Mouse (Mus musculus) forebrain, embryonic 13.5 days (tissue): Measurements from ENCODE around the gene Rgs12. TPM values are rescaled to one million over a fixed set of nuclear protein-coding genes. Genes with fewer than 3 reads are reported as not detected.
A peak's percentile ranks its signal among the peaks of the same experiment; 100 is the strongest.

Experiments used
- ATAC-seq: fragments of 200-750 bp; cut with Nextera tagmentation; 2 replicates; pipeline ENCODE4 v1.8.0; 2017
- H3K27ac ChIP-seq: fragments of 300-500 bp; sonication (generic); 2 replicates; pipeline ENCODE4 v1.5.1; 2015; ENCODE audit warnings: inconsistent platforms, mild to moderate bottlenecking, moderate library complexity
- H3K27me3 ChIP-seq: fragments of 300-500 bp; sonication (generic); 2 replicates; pipeline ENCODE4 v1.6.1; 2015; ENCODE audit warnings: mild to moderate bottlenecking, inconsistent platforms
- H3K36me3 ChIP-seq: fragments of 300-500 bp; sonication (generic); 2 replicates; pipeline ENCODE4 v1.6.1; 2015; ENCODE audit warnings: mild to moderate bottlenecking, inconsistent platforms; ENCODE audit not compliant: poor library complexity, severe bottlenecking
- H3K4me1 ChIP-seq: fragments of 300-500 bp; sonication (generic); 2 replicates; pipeline ENCODE4 v1.6.1; 2015; ENCODE audit warnings: inconsistent platforms
- H3K4me2 ChIP-seq: fragments of 300-500 bp; sonication (generic); 2 replicates; pipeline ENCODE4 v1.6.1; 2015; ENCODE audit warnings: inconsistent platforms, mild to moderate bottlenecking, moderate library complexity
- H3K4me3 ChIP-seq: fragments of 300-500 bp; sonication (generic); 2 replicates; pipeline ENCODE4 v1.5.1; 2015; ENCODE audit warnings: mild to moderate bottlenecking, inconsistent platforms
- H3K9ac ChIP-seq: fragments of 300-500 bp; sonication (generic); 2 replicates; pipeline ENCODE4 v1.6.1; 2015; ENCODE audit warnings: mild to moderate bottlenecking, inconsistent platforms
- H3K9me3 ChIP-seq: fragments of 300-500 bp; sonication (generic); replicated peaks from 2 replicates; pipeline ENCODE4 v1.6.1; 2016; ENCODE audit warnings: inconsistent platforms
- WGBS: fragments of 180-500 bp; shearing (Covaris S2); methylation state at CpG from one replicate; pipeline ENCODE4 v1.1.7; 2015; 5-methylcytosine and 5-hydroxymethylcytosine counted together
- polyA plus RNA-seq: library from polyadenylated mRNA; unstranded; fragments of >200 nt; fragmentation: Nextera tagmentation; extraction: Ambion mirVana; gene quantifications from 2 replicates; pipeline ENCODE4 v1.2.1, GENCODE M21; 2015

The Rgs12 gene
- polyA plus RNA-seq, 1 experiment from 2014 or later = 64.7 TPM

DNA sequence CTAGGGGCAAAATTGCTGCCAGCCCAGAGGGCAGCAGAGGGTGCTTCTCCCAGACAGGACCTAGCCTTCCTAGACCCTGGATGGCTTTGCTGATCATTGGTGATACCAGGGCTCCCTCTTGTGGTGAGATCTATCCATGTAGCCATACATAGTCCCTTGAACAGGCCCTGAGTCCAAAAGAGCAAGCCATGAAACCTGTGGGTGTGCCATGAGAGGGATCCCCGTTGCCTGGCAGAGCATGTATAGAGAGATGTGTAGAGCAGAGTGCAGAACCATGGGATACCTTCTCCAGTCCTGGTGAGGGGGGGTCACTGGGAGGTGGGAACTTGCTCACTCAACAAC is 93.8 kb downstream of the Rgs12 start:
- H3K27me3 ChIP-seq = no peaks in the 10 kb centered on the region
- H3K27ac ChIP-seq = no peak overlapping the region
- H3K4me2 ChIP-seq = no peak overlapping the region
- no peaks in the 10 kb centered on the region for H3K9me3 ChIP-seq
- H3K4me1 ChIP-seq = no peaks in the 10 kb centered on the region
- no peaks in the 10 kb centered on the region for H3K36me3 ChIP-seq
- ATAC-seq = peak; percentile 86
- H3K9ac ChIP-seq = no peak overlapping the region
- H3K4me3 ChIP-seq = no peak overlapping the region
- WGBS = 27% methylated on average over 1 of the region's 1 CpGs

DNA sequence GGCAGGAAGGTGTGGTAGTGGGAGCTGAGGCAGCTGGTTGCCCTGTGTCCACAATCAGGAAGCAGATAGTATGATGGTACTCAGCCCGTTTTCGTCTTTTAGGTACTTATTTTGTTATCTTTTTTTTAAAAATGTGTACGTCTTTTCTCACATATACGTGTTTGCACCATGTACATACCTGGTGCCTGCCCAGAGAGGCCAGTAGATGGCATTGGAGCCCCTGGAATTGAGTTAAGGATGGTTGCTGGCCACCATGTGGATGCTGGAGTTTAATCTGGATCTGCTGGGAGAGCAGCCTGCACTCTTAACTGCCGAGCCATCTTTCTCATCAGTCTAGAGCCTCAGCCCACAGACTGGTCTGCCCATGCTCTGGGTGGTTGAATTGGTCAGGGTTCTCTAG is 101.3 kb downstream of the Rgs12 start:
- Histone ChIP-seq H3K4me1 (peaks cover 5% of the 10 kb centered on the region; the same call in 1 of the 2 replicates), H3K9ac (no peak overlapping the region), H3K4me2 (no peak overlapping the region), H3K27ac (no peak overlapping the region), H3K36me3 (no peaks in the 10 kb centered on the region), H3K4me3 (no peak overlapping the region), H3K27me3 (peaks cover 1% of the 10 kb centered on the region), H3K9me3 (no peaks in the 10 kb centered on the region)
- 79% methylated on average over 5 of the region's 5 CpGs for WGBS
- ATAC-seq = no peak

GRCm38 (mm10) chr5:35054628-35055027 is 105.4 kb downstream of the Rgs12 start:
- Histone ChIP-seq H3K4me2 (no peak overlapping the region), H3K27ac (no peak overlapping the region), H3K9ac (no peak overlapping the region), H3K9me3 (no peaks in the 10 kb centered on the region), H3K36me3 (no peaks in the 10 kb centered on the region), H3K4me1 (peaks cover 27% of the 10 kb centered on the region), H3K27me3 (peaks cover 38% of the 10 kb centered on the region), H3K4me3 (no peak overlapping the region)
- WGBS = 91% methylated on average over 3 of the region's 3 CpGs
- no peak for ATAC-seq

DNA sequence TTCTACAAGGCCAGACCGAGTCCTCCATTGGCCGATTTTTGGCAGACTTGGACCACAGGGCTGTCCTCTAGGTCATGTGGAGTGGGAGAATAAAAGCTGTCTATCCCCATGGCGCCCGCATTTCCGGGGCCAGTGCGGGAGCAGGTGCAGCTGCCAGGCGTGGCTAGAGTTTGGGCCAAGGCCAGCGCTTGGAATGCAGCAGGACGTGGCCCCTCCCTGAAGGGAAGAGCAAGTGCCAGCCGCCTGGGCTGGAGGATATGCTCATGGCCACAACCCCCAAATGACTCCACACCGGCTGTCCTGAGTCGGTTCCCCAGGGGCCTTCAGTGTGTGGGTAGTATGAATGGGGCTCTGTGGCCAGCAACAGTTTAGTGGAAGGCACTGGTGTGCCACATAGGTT is 105.8 kb downstream of the Rgs12 start:
- Histone ChIP-seq H3K4me2 (no peak overlapping the region), H3K36me3 (no peaks in the 10 kb centered on the region), H3K4me1 (peaks cover 27% of the 10 kb centered on the region), H3K9ac (no peak overlapping the region), H3K27ac (no peak overlapping the region), H3K4me3 (no peak overlapping the region), H3K9me3 (no peaks in the 10 kb centered on the region), H3K27me3 (peaks cover 42% of the 10 kb centered on the region)
- 77% methylated on average over 12 of the region's 12 CpGs for WGBS
- no peak for ATAC-seq

DNA sequence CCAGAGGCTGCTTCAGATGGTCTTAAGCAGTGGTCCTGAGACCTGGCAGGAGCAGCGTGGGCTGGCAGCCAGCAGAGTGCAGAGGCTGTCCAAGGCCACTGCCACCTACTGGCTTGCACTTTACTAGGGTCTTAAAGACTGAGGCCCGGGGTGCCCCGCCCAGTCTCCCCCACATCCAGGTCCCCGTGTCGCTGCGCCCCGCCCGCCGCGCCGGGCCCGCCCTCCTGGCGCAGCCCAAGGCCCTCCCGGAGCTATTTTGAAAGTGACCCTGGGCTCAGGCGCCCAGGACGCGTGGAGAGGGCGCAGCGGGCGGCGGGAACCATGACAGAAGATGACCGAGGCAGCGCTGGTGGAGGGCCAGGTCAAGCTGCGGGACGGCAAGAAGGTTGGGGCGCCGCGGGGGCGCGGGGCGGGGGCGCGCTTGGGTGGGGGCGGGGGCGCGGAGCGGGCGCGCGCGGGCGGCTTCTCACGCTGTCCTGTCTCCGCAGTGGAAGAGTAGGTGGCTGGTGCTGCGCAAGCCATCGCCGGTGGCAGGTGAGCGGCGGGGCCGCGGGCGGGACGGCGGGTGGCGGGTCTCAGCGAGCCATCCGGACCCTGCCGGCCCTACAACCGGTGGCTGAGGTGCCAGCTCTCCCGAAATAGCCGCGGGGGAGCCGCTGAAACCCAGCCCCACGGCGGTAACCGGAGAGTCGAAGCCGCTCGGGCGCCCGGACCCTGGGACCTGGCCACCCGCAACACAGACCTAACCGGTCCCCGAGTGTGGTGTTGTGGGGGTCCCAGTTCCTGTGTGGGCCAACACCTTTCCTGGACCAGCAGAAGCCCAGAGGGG is 107.6 kb downstream of the Rgs12 start, which contains the start of gene Dok7:
TSS of gene Dok7 (plus strand) at position 163 of the 829 bp plus-strand sequence.
- Histone ChIP-seq H3K27ac (no peak within 1 kb of the TSS), H3K9me3 (no peaks in the 10 kb centered on the region), H3K4me1 (peaks cover 27% of the 10 kb centered on the region), H3K27me3 (peaks cover 42% of the 10 kb centered on the region), H3K4me3 (peak within 1 kb of the TSS; percentile 55), H3K9ac (peak within 1 kb of the TSS; percentile 77), H3K4me2 (peak within 1 kb of the TSS; percentile 95), H3K36me3 (no peaks in the 10 kb centered on the region)
- under 1% methylated on average over 49 of the region's 74 CpGs for WGBS
- peak; percentile 76 for ATAC-seq

- Histone ChIP-seq H3K27me3 (peaks cover 42% of the 10 kb centered on the region), H3K27ac (no peak overlapping the region), H3K9me3 (no peaks in the 10 kb centered on the region), H3K36me3 (no peaks in the 10 kb centered on the region), H3K9ac (peak overlapping the region; percentile 77), H3K4me1 (peaks cover 27% of the 10 kb centered on the region), H3K4me2 (peak overlapping the region; percentile 95), H3K4me3 (peak overlapping the region; percentile 55)
- no peak; the same call in 1 of the 2 replicates for ATAC-seq
- 15% methylated on average over 4 of the region's 4 CpGs for WGBS
Observed at GRCm38 (mm10) chr5:35057582-35057981, 108.3 kb downstream of the Rgs12 start.

DNA sequence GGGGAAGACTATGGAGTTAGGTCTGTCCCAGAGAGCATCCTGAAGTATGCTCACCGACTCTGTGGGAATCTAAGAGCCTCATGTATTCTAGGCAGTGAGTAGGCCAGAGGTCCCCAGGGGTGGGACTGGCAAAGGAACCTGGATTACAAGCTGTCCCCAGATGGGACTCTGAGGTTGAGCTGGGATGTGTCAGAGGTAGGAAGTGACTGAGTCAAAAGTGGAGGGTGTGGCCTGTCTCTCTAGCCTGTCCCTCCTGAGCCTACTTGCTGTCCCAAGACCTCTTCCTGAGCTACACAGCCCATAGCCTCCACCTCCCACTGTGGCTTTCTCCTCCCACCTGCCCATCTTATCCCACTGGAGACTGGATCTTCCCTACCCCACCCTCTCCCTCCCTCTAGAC is 109.0 kb downstream of the Rgs12 start:
- H3K9me3 ChIP-seq = no peaks in the 10 kb centered on the region
- H3K4me1 ChIP-seq = peaks cover 27% of the 10 kb centered on the region
- WGBS = 48% methylated on average over 1 of the region's 1 CpGs
- H3K27ac ChIP-seq = no peak overlapping the region
- H3K9ac ChIP-seq = no peak overlapping the region
- H3K4me3 ChIP-seq = no peak overlapping the region
- no peaks in the 10 kb centered on the region for H3K36me3 ChIP-seq
- H3K4me2 ChIP-seq = peak overlapping the region; percentile 95
- no peak for ATAC-seq
- peaks cover 42% of the 10 kb centered on the region for H3K27me3 ChIP-seq

DNA sequence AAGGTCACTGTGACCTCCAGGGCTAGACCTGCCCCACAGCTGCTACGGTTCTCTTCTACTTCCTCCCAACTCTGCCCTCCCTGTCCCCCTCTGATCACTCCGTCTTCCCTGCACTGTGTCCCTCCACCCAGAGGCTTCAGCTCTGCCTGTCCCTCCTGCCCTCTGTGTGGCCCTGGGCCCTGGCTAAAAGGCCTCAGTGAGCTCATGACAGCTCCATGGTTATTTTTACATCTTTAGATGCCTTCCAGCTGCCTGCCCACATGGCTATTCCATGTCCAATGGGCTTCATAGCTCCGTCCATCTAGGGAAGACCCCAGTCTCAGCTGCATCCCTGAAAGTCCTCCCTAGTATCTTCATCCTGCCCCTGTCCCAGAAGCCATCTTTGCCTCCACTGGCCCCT is 110.9 kb downstream of the Rgs12 start:
- Histone ChIP-seq H3K36me3 (no peaks in the 10 kb centered on the region), H3K4me2 (no peak overlapping the region), H3K27ac (no peak overlapping the region), H3K4me1 (peaks cover 24% of the 10 kb centered on the region), H3K27me3 (peaks cover 42% of the 10 kb centered on the region), H3K9me3 (no peaks in the 10 kb centered on the region), H3K4me3 (no peak overlapping the region), H3K9ac (no peak overlapping the region)
- WGBS = 81% methylated on average over 3 of the region's 3 CpGs
- no peak for ATAC-seq

GRCm38 (mm10) chr5:35069841-35070240 is 120.6 kb downstream of the Rgs12 start:
- Histone ChIP-seq H3K4me2 (no peak overlapping the region), H3K27ac (no peak overlapping the region), H3K4me1 (peaks cover 9% of the 10 kb centered on the region), H3K27me3 (no peaks in the 10 kb centered on the region), H3K4me3 (no peak overlapping the region), H3K36me3 (no peaks in the 10 kb centered on the region), H3K9ac (no peak overlapping the region), H3K9me3 (no peaks in the 10 kb centered on the region)
- 91% methylated on average over 2 of the region's 2 CpGs for WGBS
- ATAC-seq = no peak

- Histone ChIP-seq H3K4me1 (peaks cover 9% of the 10 kb centered on the region), H3K9me3 (no peaks in the 10 kb centered on the region), H3K36me3 (no peaks in the 10 kb centered on the region), H3K27me3 (no peaks in the 10 kb centered on the region), H3K4me3 (no peak overlapping the region), H3K9ac (no peak overlapping the region), H3K27ac (no peak overlapping the region), H3K4me2 (no peak overlapping the region)
- WGBS = 85% methylated on average over 8 of the region's 8 CpGs
- ATAC-seq = no peak
Observed at GRCm38 (mm10) chr5:35070314-35070713, 121.1 kb downstream of the Rgs12 start.

- Histone ChIP-seq H3K9me3 (no peaks in the 10 kb centered on the region), H3K27ac (peak overlapping the region; percentile 25; the same call in 1 of the 2 replicates), H3K36me3 (no peaks in the 10 kb centered on the region), H3K4me1 (peaks cover 9% of the 10 kb centered on the region), H3K9ac (peak overlapping the region; percentile 30; the same call in 1 of the 2 replicates), H3K27me3 (no peaks in the 10 kb centered on the region), H3K4me2 (no peak overlapping the region), H3K4me3 (no peak overlapping the region)
- WGBS = 53% methylated on average over 7 of the region's 7 CpGs
- ATAC-seq = peak; percentile 74; the same call in 1 of the 2 replicates
Observed at GRCm38 (mm10) chr5:35070953-35071352, 121.7 kb downstream of the Rgs12 start.

DNA sequence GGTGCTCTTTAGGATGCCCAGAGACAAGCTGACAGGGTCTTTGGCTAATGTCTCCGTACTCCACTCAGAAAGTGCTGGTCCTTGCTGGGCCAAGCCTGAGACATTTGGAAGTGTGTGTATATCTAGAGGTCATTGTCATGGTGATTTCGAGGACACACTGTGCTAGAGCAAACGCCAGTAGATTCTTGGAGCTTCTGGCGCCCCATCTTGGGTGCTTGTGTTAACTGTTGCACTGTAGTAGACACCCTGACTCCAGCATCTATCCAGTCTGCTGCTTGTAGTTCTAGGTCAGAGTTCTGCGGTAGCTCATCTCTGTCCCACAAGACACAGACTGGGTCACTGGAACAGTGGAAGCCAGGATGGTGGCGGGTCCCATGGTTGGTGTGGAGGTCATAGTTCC is 122.6 kb downstream of the Rgs12 start:
- no peak for ATAC-seq
- peaks cover 9% of the 10 kb centered on the region for H3K4me1 ChIP-seq

More for the DNA sequence above, 122.6 kb downstream of the Rgs12 start:
- Histone ChIP-seq H3K4me2 (no peak overlapping the region), H3K4me3 (no peak overlapping the region), H3K36me3 (no peaks in the 10 kb centered on the region), H3K9ac (no peak overlapping the region), H3K9me3 (no peaks in the 10 kb centered on the region), H3K27ac (no peak overlapping the region), H3K27me3 (no peaks in the 10 kb centered on the region)
- 93% methylated on average over 6 of the region's 6 CpGs for WGBS
